Mouse (Mus musculus) midbrain, postnatal 0 days (tissue): ENCODE measurements around the gene Krt78. TPM values are rescaled to one million over a fixed set of nuclear protein-coding genes. Genes with fewer than 3 reads are reported as not detected.
"Not testable (repeated sequence)": the region's sequence is repeated elsewhere in the genome, so short reads cannot be mapped to it uniquely, and the experiment has no call there.

ENCODE experiments used
- ATAC-seq: fragments of 200-750 bp; cut with Nextera tagmentation; 2 replicates; pipeline ENCODE4 v1.8.0; 2017; ENCODE audit warnings: moderate number of reproducible peaks, mild to moderate bottlenecking, moderate TSS enrichment, moderate library complexity; ENCODE audit not compliant: low FRiP score
- DNase-seq: peaks from one replicate; pipeline ENCODE4 v3.0.0-alpha.2; 2015; ENCODE audit warnings: low spot score
- H3K27ac ChIP-seq: fragments of 300-500 bp; sonication (generic); 2 replicates; pipeline ENCODE4 v1.5.1; 2014; ENCODE audit warnings: low read depth, mild to moderate bottlenecking, low read length, mixed read lengths
- H3K27me3 ChIP-seq: fragments of 300-500 bp; sonication (generic); 2 replicates; pipeline ENCODE4 v1.6.1; 2014; ENCODE audit warnings: low read length, control low read depth, mixed read lengths; ENCODE audit not compliant: insufficient read depth
- H3K36me3 ChIP-seq: fragments of 300-500 bp; sonication (generic); 2 replicates; pipeline ENCODE4 v1.6.1; 2014; ENCODE audit warnings: low read length, control low read depth, mixed read lengths; ENCODE audit not compliant: insufficient read depth
- H3K4me1 ChIP-seq: fragments of 300-500 bp; sonication (generic); 2 replicates; pipeline ENCODE4 v1.6.1; 2014; ENCODE audit warnings: mild to moderate bottlenecking, control low read depth, antibody characterized with exemption, low read length, mixed read lengths; ENCODE audit not compliant: insufficient read depth
- H3K4me2 ChIP-seq: fragments of 300-500 bp; sonication (generic); 2 replicates; pipeline ENCODE4 v1.6.1; 2014; ENCODE audit warnings: low read depth, mild to moderate bottlenecking, low read length, mixed read lengths; ENCODE audit not compliant: poor library complexity, severe bottlenecking
- H3K4me3 ChIP-seq: fragments of 300-500 bp; sonication (generic); 2 replicates; pipeline ENCODE4 v1.5.1; 2014; ENCODE audit warnings: low read depth, mild to moderate bottlenecking, low read length, moderate library complexity
- H3K9ac ChIP-seq: fragments of 300-500 bp; sonication (generic); replicated peaks from 2 replicates; pipeline ENCODE4 v1.6.1; 2014; ENCODE audit warnings: mild to moderate bottlenecking, low read length, moderate library complexity, mixed read lengths; ENCODE audit not compliant: poor library complexity, severe bottlenecking
- H3K9me3 ChIP-seq: fragments of 300-500 bp; sonication (generic); 2 replicates; pipeline ENCODE4 v1.6.1; 2016; ENCODE audit warnings: low read length, control low read depth
- CTCF ChIP-seq: IDR thresholded peaks from 2 replicates; pipeline ENCODE4 v1.5.1; 2016; ENCODE audit warnings: antibody characterized with exemption, mild to moderate bottlenecking
- WGBS: fragments of 180-500 bp; shearing (Covaris S2); extraction: QIAGEN DNeasy Blood & Tissue Kit; methylation state at CpG from one replicate; pipeline ENCODE4 v1.1.7; 2014; 5-methylcytosine and 5-hydroxymethylcytosine counted together
- polyA plus RNA-seq: library from polyadenylated mRNA; unstranded; fragments of >200 nt; fragmentation: Nextera tagmentation; extraction: Ambion mirVana; gene quantifications from 2 replicates; pipeline ENCODE4 v1.2.1, GENCODE M21; 2015
- total RNA-seq: library from RNA; depleted of rRNA; stranded (reverse); fragments of >200 nt; gene quantifications from 2 replicates; pipeline ENCODE4 v1.2.3, GENCODE M21; 2014; rRNA removed

Krt78 gene
- total RNA-seq: 0.49 TPM in 1 of 2 replicates, not detected in the other
- polyA plus RNA-seq: not detected in 2 replicates

DNA sequence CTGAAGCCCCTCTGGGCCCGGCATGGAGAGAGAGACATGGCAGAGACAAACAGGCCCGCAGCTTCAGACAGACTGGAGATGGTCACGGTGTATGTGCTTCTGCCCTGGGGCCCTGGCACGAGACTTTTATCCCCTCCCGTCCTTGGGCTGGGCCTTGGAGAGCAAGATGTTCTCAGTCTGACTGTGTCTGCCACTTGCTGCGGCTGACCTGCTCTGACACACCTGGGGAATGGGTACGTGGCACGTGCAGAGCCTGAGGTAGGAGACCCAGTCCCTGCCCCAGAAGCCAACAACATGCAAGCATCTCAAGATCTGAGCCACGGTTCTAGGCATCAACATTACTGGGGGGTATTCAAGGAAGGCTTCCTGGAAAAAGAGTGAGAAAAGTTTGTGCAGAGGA is at the start of gene Krt78:
Gene Krt78 (minus strand): TSS at position 101 of the 400 bp plus-strand sequence.
- DNase-seq (no peak), ATAC-seq (no peak)
- Histone ChIP-seq H3K4me3 (no peak within 1 kb of the TSS), H3K4me2 (no peak within 1 kb of the TSS), H3K27me3 (no peaks in the 10 kb centered on the region), H3K4me1 (no peaks in the 10 kb centered on the region), H3K9me3 (no peaks in the 10 kb centered on the region), H3K36me3 (no peaks in the 10 kb centered on the region), H3K27ac (no peak within 1 kb of the TSS), H3K9ac (no peak within 1 kb of the TSS)
- 82% methylated on average over 9 of the region's 9 CpGs for whole genome bisulfite sequencing
- no peak for TF ChIP-seq CTCF

DNA sequence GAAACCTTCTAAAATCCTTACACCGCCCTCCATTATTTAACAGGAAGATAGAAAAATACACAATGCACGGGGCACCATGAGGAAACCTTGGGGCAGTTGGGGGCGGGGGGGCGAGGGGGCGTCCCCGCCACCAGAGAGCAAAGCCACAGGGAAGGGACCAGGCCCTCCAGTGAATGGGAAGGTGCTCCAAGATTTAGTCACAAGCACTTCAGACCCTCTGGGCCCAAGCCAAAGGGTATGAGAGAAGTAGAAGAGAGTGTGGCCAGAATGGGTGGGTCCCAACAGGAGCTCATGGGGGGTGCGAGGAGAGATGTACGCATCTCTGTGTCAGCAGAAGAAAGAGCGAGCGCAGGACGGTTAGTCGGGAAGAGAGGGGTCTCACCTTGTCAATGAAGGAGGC is 49.4 kb upstream of the Krt78 start:
- Histone ChIP-seq H3K27ac (no peak overlapping the region), H3K27me3 (peaks cover 32% of the 10 kb centered on the region), H3K9me3 (no peaks in the 10 kb centered on the region), H3K4me1 (no peaks in the 10 kb centered on the region), H3K36me3 (no peaks in the 10 kb centered on the region), H3K9ac (no peak overlapping the region), H3K4me3 (no peak overlapping the region), H3K4me2 (peak overlapping the region; percentile 38; the same call in 1 of the 2 replicates)
- DNase-seq (no peak), ATAC-seq (no peak)
- WGBS: 20% methylated on average over 12 of the region's 12 CpGs
- no peak for TF ChIP-seq CTCF

DNA sequence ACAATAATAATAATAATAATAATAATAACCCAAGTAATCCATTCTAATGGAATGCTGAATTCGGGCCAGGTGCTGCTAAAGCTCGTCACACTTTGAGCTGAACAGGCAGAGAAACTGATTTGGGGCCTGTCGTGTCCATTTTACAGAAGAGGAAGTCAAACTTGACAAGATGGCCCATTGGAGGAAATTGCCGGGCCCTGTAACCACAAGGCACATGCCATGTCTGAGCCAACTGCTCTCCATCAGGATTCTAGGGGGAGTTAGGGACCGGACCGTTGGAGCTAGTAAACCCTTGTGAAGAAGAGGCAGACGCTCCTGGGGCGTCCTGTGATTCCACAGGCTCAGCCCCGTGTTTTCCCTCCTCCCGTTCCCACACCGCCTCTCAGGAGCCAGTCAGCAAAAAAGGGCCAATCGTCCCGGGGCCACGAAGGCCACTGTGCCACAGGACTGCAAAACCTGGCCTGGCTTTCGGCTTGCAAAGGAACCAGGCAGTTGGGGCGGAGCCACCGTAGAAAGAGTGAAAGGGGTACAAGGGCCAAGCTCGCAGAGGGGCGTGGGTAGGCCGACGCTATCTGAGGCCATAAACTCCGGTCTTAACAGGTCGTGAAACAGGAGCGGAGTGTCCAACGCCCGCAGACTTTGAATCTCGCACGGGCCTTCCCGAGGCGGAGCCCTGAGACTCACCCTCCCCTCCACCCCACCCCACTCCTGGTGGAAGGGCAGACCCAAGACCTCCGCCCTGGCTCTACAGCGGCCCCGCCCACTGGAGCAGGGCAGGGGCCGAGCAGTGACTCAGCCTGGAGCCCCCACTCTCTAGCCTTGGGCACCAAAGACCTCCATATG is 48.8 kb upstream of the Krt78 start:
- H3K4me2 ChIP-seq: peak overlapping the region; percentile 38
- 6% methylated on average over 34 of the region's 34 CpGs for WGBS

DNA sequence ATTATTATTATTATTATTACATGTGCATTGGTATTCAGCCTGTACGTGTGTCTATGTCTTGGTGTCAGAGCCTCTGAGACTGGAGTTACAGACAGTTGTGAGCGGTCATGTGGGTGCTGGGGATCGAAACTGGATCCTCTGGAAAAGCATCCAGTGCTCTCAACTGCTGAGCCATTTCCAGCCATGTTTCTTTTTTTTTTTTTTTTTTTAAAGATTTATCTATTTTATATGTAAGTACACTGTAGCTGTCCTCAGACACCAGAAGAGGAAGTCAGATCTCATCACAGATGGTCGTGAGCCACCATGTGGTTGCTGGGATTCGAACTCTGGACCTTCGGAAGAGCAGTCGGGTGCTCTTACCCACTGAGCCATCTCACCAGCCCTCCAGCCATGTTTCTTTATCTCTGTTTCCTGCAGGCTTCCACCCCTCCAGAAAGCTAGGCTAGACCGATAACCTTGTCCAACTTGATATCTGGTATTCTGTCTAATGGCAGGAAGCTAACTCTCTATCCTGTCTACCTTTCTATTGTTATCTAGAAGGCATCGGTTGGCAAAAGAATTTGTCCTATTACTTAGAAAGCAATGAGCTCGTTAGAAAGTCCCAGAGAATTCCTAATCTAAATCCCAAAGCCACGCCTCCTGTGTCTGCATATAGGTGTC is 45.7 kb upstream of the Krt78 start:
- no peaks in the 10 kb centered on the region for H3K4me1 ChIP-seq
- no peaks in the 10 kb centered on the region for H3K36me3 ChIP-seq
- no peak overlapping the region for H3K9ac ChIP-seq
- no peak for TF ChIP-seq CTCF
- no peak for ATAC-seq
- no peaks in the 10 kb centered on the region for H3K9me3 ChIP-seq
- no peak for DNase-seq
- no peak overlapping the region for H3K27ac ChIP-seq
- no peak overlapping the region for H3K4me2 ChIP-seq
- 89% methylated on average over 11 of the region's 11 CpGs for WGBS
- H3K4me3 ChIP-seq: no peak overlapping the region
- H3K27me3 ChIP-seq: peaks cover 26% of the 10 kb centered on the region

More for the DNA sequence above, 48.8 kb upstream of the Krt78 start:
- no peak for TF ChIP-seq CTCF
- ATAC-seq (no peak; the same call in 1 of the 2 replicates), DNase-seq (peak; percentile 35)
- Histone ChIP-seq H3K27me3 (peaks cover 32% of the 10 kb centered on the region), H3K36me3 (no peaks in the 10 kb centered on the region), H3K9ac (no peak overlapping the region), H3K27ac (no peak overlapping the region), H3K4me3 (peak overlapping the region; percentile 17; the same call in 1 of the 2 replicates), H3K4me1 (no peaks in the 10 kb centered on the region), H3K9me3 (no peaks in the 10 kb centered on the region)

DNA sequence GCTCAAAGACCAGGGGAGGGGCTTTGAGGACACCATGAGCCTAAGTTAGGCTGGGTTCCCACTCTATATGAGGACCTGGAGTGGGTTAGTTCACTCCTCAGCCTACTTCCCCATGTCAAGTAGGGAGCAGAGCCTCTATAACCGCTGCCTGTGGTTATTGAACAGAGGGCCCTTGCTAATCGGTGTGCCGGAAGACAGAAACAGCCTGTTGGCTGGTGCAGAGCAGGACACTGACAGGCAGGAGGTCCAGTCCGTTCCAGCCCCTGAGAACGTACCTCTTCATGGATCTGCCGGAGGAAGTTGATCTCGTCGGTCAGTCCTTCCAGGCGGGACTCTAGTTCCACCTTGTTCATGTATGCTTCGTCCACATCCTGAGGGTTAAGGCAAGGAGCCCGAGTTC is 45.1 kb upstream of the Krt78 start:
- H3K4me3 ChIP-seq: no peak overlapping the region
- no peak overlapping the region for H3K4me2 ChIP-seq
- ATAC-seq (no peak), DNase-seq (no peak)
- WGBS: 85% methylated on average over 11 of the region's 11 CpGs
- no peaks in the 10 kb centered on the region for H3K9me3 ChIP-seq
- no peaks in the 10 kb centered on the region for H3K4me1 ChIP-seq
- peaks cover 19% of the 10 kb centered on the region for H3K27me3 ChIP-seq
- no peaks in the 10 kb centered on the region for H3K36me3 ChIP-seq
- no peak overlapping the region for H3K27ac ChIP-seq
- no peak for TF ChIP-seq CTCF
- no peak overlapping the region for H3K9ac ChIP-seq

DNA sequence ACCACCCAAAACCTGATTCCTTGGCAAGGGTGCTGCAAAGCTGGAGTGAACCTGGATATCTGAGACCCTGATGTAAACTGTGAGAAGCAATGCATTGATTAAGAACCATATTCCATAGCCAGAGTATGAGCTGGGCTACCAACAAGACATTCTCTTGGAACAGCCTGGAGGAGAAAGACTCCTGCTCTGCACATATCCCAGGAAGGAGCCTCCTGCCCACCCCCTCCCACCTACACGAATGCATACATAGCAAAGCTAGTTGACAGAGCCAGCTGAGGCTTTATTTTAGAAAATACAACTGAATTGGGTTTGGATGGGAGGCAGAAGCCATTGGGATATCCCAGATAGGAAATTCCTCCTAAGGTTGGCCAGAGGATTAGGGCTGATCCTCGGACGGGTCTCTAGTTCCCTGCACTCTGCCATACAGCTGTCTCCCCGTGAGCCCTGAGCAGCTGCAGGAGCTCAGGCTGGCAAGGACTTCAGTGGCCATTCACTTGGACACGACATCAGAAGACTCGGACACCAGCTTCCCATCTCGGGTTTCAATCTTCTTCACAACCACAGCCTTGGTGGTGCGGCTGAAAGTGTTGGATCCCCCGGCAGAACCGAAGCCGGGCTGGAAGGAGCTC is 42.5 kb upstream of the Krt78 start:
- H3K27ac ChIP-seq, H3K4me1 ChIP-seq, H3K4me3 ChIP-seq, H3K27me3 ChIP-seq, H3K4me2 ChIP-seq, H3K9me3 ChIP-seq, H3K9ac ChIP-seq, DNase-seq, ATAC-seq, H3K36me3 ChIP-seq: not testable (repeated sequence)
- WGBS: 82% methylated on average over 9 of the region's 11 CpGs
